Mouse (Mus musculus) heart, postnatal 0 days (tissue): ENCODE measurements around the gene Agl.

Experiments
- CTCF ChIP-seq: IDR thresholded peaks from 2 replicates; pipeline ENCODE4 v1.5.1; 2016; ENCODE audit warnings: antibody characterized with exemption, control low read depth, low read depth
- EP300 ChIP-seq: IDR thresholded peaks from 2 replicates; pipeline ENCODE4 v1.6.1; 2016; ENCODE audit warnings: antibody characterized with exemption, low read depth

- TF ChIP-seq EP300 (no peak), CTCF (no peak)
These were observed 696 bp upstream of the Agl start for GRCm38 (mm10) chr3:116808507-116809217.
